Mouse (Mus musculus) liver, embryonic 13.5 days (tissue): Measurements from ENCODE around the gene Gas7. TPM values are rescaled to one million over a fixed set of nuclear protein-coding genes. Genes with fewer than 3 reads are reported as not detected.
A peak's percentile ranks its signal among the peaks of the same experiment; 100 is the strongest.

Experiments used
- ATAC-seq: fragments of 200-750 bp; cut with Nextera tagmentation; 2 replicates; pipeline ENCODE4 v1.8.0; 2017; ENCODE audit warnings: low read depth, mild to moderate bottlenecking, moderate number of reproducible peaks, moderate library complexity
- DNase-seq: peaks from one replicate; pipeline ENCODE4 v3.0.0; 2022
- H3K27ac ChIP-seq: fragments of 300-500 bp; sonication (generic); 2 replicates; pipeline ENCODE4 v1.5.1; 2015; ENCODE audit warnings: moderate library complexity, mild to moderate bottlenecking, inconsistent platforms
- H3K27me3 ChIP-seq: fragments of 300-500 bp; sonication (generic); 2 replicates; pipeline ENCODE4 v1.6.1; 2015; ENCODE audit warnings: mild to moderate bottlenecking, inconsistent platforms
- H3K36me3 ChIP-seq: fragments of 300-500 bp; sonication (generic); 2 replicates; pipeline ENCODE4 v1.6.1; 2015; ENCODE audit warnings: mild to moderate bottlenecking, inconsistent platforms
- H3K4me1 ChIP-seq: fragments of 300-500 bp; sonication (generic); replicated peaks from 2 replicates; pipeline ENCODE4 v1.6.1; 2015; ENCODE audit warnings: inconsistent platforms
- H3K4me2 ChIP-seq: fragments of 300-500 bp; sonication (generic); 2 replicates; pipeline ENCODE4 v1.6.1; 2015; ENCODE audit warnings: inconsistent platforms, mild to moderate bottlenecking, moderate library complexity
- H3K4me3 ChIP-seq: fragments of 300-500 bp; sonication (generic); replicated peaks from 2 replicates; pipeline ENCODE4 v1.5.1; 2015; ENCODE audit warnings: mild to moderate bottlenecking, inconsistent platforms
- H3K9ac ChIP-seq: fragments of 300-500 bp; sonication (generic); 2 replicates; pipeline ENCODE4 v1.6.1; 2015; ENCODE audit warnings: mild to moderate bottlenecking, inconsistent platforms
- H3K9me3 ChIP-seq: fragments of 300-500 bp; sonication (generic); replicated peaks from 2 replicates; pipeline ENCODE4 v1.6.1; 2016; ENCODE audit warnings: inconsistent platforms
- WGBS: fragments of 180-500 bp; shearing (Covaris S2); methylation state at CpG from one replicate; pipeline ENCODE4 v1.1.7; 2015; ENCODE audit not compliant: insufficient replicate concordance; 5-methylcytosine and 5-hydroxymethylcytosine counted together
- polyA plus RNA-seq: library from polyadenylated mRNA; unstranded; fragments of >200 nt; fragmentation: Nextera tagmentation; extraction: Ambion mirVana; gene quantifications from 2 replicates; pipeline ENCODE4 v1.2.1, GENCODE M21; 2015

The Gas7 gene
- polyA plus RNA-seq, 1 experiment from 2014 or later: 1.5 TPM

DNA sequence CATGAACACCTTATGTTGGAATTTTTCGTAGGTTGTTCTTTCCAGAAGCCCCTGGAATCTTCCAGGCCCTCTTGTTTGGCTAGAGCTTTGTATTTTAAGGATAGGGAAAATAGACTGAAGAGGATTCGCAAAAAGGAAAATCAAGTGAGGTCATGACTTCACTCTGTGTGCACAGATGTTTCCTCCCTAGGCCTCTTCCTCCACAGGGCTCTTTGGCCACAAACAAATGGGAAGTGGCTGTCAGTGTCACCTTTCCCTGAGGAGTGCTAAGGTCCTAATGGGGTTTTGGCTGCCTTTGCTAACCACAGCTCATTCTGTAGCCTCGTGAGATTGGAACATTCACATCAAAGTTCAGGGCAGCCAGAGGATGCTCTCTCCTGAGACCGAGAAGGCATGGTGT lies 122.8 kb downstream of the Gas7 start:
- H3K27me3 ChIP-seq: no peaks in the 10 kb centered on the region
- no peaks in the 10 kb centered on the region for H3K36me3 ChIP-seq
- no peak for DNase-seq

DNA sequence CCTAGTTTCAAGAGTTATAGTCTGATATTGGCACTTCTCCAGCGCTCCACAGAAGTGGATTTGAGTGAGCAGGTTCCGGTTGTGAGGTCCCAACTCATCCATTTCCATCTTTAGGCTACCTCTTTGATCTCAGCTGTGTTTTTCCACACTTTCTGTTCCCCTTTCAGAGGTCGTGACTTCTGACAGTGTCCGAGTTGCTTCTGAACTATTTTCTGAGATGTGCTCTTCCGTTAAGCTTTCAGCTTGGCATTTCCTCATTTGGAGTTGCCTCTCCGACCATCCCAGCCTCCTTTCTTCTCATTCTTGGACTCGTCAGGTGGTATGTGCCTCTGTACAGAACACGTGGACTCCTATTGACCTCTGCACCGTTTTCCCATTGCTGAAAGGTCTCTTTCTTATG lies 123.9 kb downstream of the Gas7 start:
- Histone ChIP-seq H3K27me3 (no peaks in the 10 kb centered on the region), H3K9me3 (no peaks in the 10 kb centered on the region), H3K9ac (no peak overlapping the region), H3K4me1 (0 out of 2 replicates have a peak, but pooled peaks cover 8% of the 10 kb centered on the region), H3K4me3 (no peak overlapping the region), H3K36me3 (no peaks in the 10 kb centered on the region), H3K4me2 (no peak overlapping the region), H3K27ac (no peak overlapping the region)
- WGBS: 33% methylated on average over 9 of the region's 9 CpGs
- DNase-seq (no peak), ATAC-seq (no peak)

More for the DNA sequence above, 122.8 kb downstream of the Gas7 start:
- Histone ChIP-seq H3K4me1 (0 out of 2 replicates have a peak, but pooled peaks cover 8% of the 10 kb centered on the region), H3K9me3 (no peaks in the 10 kb centered on the region), H3K27ac (no peak overlapping the region), H3K4me2 (no peak overlapping the region), H3K9ac (no peak overlapping the region), H3K4me3 (no peak overlapping the region)
- ATAC-seq: no peak
- WGBS: 12% methylated on average over 4 of the region's 4 CpGs

DNA sequence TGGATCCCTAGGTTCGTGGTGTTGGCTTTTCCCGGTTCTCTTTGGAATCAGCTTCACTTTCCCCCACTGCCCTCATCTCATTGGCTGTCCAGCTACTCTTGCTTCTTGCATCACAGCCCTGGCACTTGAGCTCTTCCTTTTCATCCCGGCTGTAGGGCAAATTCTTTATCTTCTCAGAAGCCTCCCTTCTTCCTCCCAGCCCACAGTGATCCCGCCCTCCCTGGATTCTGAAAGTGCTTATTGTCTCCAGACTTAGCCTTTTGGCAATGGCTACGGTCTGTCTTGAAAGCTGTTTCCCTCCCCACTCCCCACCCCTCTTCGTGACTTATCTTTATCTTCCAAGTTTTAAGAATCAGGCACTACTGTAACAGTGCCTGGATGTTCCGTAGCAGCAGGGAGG lies 126.3 kb downstream of the Gas7 start:
- no peak for ATAC-seq
- WGBS: 54% methylated on average over 7 of the region's 7 CpGs
- H3K4me3 ChIP-seq: no peak overlapping the region

GRCm38 (mm10) chr11:67582570-67582969 lies 127.3 kb downstream of the Gas7 start:
- H3K4me3 ChIP-seq: no peak overlapping the region
- H3K27me3 ChIP-seq: no peaks in the 10 kb centered on the region
- H3K9ac ChIP-seq: no peak overlapping the region
- 0 out of 2 replicates have a peak, but pooled peaks cover 4% of the 10 kb centered on the region for H3K4me1 ChIP-seq
- no peak overlapping the region for H3K27ac ChIP-seq
- H3K4me2 ChIP-seq: no peak overlapping the region
- H3K9me3 ChIP-seq: no peaks in the 10 kb centered on the region
- ATAC-seq (no peak), DNase-seq (no peak)
- no peaks in the 10 kb centered on the region for H3K36me3 ChIP-seq
- 72% methylated on average over 4 of the region's 4 CpGs for WGBS

More for the DNA sequence above, 126.3 kb downstream of the Gas7 start:
- H3K9ac ChIP-seq: no peak overlapping the region
- H3K4me2 ChIP-seq: no peak overlapping the region
- H3K27ac ChIP-seq: no peak overlapping the region
- no peaks in the 10 kb centered on the region for H3K36me3 ChIP-seq
- H3K9me3 ChIP-seq: no peaks in the 10 kb centered on the region
- H3K27me3 ChIP-seq: no peaks in the 10 kb centered on the region
- 0 out of 2 replicates have a peak, but pooled peaks cover 4% of the 10 kb centered on the region for H3K4me1 ChIP-seq
- DNase-seq: no peak

- no peak overlapping the region for H3K4me2 ChIP-seq
- no peak overlapping the region for H3K4me3 ChIP-seq
- H3K36me3 ChIP-seq: no peaks in the 10 kb centered on the region
- ATAC-seq (no peak), DNase-seq (no peak)
- H3K9me3 ChIP-seq: no peaks in the 10 kb centered on the region
- H3K27me3 ChIP-seq: no peaks in the 10 kb centered on the region
- WGBS: 66% methylated on average over 6 of the region's 6 CpGs
- no peak overlapping the region for H3K27ac ChIP-seq
- H3K9ac ChIP-seq: no peak overlapping the region
- H3K4me1 ChIP-seq: 0 out of 2 replicates have a peak, but pooled peaks cover 2% of the 10 kb centered on the region
Measured at GRCm38 (mm10) chr11:67585016-67585415, 129.8 kb downstream of the Gas7 start.

DNA sequence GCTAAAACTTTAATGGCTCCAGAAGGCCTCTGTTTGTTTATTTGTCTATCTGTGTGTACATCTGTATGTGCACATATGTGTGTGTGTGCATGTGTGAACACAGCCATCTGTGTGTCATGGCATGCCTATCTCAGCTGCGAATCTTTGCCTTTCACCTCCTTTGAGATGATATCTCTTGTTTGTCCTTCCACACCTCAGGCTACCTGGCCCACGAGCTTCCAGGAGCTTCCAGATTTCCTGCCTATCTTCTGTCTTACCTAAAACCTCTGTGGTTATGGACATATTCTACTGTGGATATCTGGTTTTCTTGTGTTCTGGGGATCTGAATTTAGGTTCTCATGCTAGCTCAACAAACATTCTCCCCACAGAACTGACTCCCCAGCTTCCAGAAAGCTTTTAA lies 130.4 kb downstream of the Gas7 start:
- H3K9ac ChIP-seq: no peak overlapping the region
- ATAC-seq: no peak
- H3K27ac ChIP-seq: no peak overlapping the region
- H3K4me1 ChIP-seq: 0 out of 2 replicates have a peak, but pooled peaks cover 2% of the 10 kb centered on the region
- no peak for DNase-seq
- no peaks in the 10 kb centered on the region for H3K27me3 ChIP-seq
- H3K9me3 ChIP-seq: no peaks in the 10 kb centered on the region
- H3K4me3 ChIP-seq: no peak overlapping the region
- H3K4me2 ChIP-seq: no peak overlapping the region
- H3K36me3 ChIP-seq: no peaks in the 10 kb centered on the region
- 51% methylated on average over 2 of the region's 2 CpGs for WGBS

DNA sequence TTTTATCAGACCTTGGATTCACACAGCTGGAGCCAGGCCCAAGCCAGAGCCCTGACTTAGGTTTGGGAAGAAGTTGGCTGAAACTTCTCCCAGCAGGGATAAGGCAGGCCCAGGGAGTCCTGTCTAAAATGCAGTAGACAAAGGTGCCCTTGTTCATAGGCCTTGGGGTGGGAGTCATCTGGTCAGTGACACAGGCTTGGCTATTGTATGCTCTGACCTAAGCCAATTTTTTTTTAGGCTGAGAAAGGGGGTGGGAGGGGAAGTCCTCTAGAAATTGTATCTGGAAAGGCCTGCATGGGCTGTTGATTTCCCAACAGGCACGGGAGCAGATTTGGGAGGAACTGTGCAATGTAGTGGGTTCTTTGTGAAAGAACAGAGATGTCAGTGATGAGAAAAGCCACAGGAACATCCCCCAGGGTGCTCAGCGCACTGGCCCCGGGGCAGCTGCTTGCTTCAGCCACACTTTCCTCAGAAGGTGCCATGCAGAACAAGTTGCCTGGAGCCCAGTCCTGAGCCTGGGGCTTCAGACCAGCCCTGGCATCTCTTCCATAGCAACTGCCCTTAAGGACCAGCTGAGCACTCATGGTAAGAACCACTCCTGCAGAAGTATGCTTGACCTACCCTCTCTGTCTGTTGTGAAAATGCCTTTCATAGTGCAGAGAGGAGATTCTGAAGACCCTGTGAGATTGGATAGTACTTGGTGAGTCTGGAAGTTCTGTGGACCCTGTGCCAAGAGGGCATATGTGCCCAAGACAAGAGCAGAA lies 131.2 kb downstream of the Gas7 start:
- H3K4me3 ChIP-seq: no peak overlapping the region
- H3K9me3 ChIP-seq: no peaks in the 10 kb centered on the region
- no peak for DNase-seq
- no peak overlapping the region for H3K27ac ChIP-seq
- H3K4me1 ChIP-seq: 0 out of 2 replicates have a peak, but pooled peaks cover 2% of the 10 kb centered on the region
- ATAC-seq: no peak
- no peak overlapping the region for H3K4me2 ChIP-seq
- no peaks in the 10 kb centered on the region for H3K36me3 ChIP-seq
- H3K9ac ChIP-seq: no peak overlapping the region
- 43% methylated on average over 3 of the region's 3 CpGs for WGBS
- H3K27me3 ChIP-seq: no peaks in the 10 kb centered on the region

DNA sequence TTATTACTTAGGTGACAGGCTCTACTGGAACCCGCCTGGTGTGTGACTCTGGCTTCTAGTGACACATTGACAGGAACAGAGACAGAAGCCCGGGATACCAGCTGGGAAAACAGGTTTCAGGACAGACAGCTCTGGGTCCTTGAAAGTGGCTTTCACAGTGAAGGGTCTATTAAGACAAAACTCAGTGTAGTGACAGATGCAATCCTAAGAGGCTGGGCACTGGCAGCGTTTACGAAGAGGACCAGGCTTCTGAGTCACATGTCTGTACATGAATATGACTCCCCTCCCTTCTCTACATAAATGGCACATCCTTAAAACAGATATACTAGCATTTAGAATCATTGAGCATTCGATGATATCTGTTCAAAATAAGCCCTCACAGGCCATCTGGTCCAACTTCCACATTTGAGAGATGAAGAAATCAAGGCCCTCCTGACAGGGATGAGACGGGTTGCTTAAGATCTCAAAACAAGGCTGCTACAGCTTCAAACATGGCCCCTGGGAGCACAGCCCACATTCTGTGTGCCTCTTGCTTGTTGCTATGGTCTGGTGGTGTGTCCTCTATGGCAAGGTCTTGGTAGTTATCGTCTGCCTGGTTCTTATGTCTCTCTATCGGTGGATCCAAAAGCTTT lies 133.1 kb downstream of the Gas7 start:
- Histone ChIP-seq H3K27me3 (no peaks in the 10 kb centered on the region), H3K9ac (no peak overlapping the region), H3K4me2 (peak overlapping the region; percentile 15; the same call in 1 of the 2 replicates), H3K4me3 (no peak overlapping the region), H3K9me3 (no peaks in the 10 kb centered on the region), H3K36me3 (no peaks in the 10 kb centered on the region), H3K27ac (no peak overlapping the region), H3K4me1 (0 out of 2 replicates have a peak, but pooled peaks cover 2% of the 10 kb centered on the region)
- DNase-seq: no peak
- no peak for ATAC-seq
- WGBS: 44% methylated on average over 8 of the region's 8 CpGs

DNA sequence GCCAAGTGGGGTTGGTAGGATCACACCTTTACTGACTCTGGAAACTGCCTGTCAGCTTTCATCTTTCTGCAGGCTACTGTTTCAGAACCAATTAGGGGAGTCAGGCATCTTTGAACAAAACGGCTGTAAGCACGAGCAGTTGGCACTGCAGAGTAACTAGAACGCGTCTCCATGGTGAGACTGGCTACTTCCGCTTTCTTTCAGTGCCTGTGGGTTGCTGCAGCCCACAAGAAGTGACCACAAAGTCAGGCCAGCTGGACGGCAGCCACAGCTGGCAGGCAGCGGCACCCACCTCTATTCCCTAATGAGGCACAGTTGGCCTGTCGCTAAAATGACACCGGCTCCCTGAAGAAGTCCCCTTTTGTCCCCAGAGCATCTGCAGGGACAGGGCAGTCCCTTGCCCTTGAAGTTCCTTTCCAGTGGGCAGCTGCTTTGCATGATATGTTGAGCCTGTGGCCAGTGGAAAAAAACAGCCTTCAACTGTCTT lies 133.6 kb downstream of the Gas7 start:
- Histone ChIP-seq H3K9ac (no peak overlapping the region), H3K4me1 (0 out of 2 replicates have a peak, but pooled peaks cover 2% of the 10 kb centered on the region), H3K27ac (no peak overlapping the region), H3K27me3 (no peaks in the 10 kb centered on the region), H3K4me2 (peak overlapping the region; percentile 15; the same call in 1 of the 2 replicates), H3K9me3 (no peaks in the 10 kb centered on the region), H3K36me3 (no peaks in the 10 kb centered on the region), H3K4me3 (no peak overlapping the region)
- WGBS: 17% methylated on average over 9 of the region's 9 CpGs
- no peak for DNase-seq
- no peak for ATAC-seq

DNA sequence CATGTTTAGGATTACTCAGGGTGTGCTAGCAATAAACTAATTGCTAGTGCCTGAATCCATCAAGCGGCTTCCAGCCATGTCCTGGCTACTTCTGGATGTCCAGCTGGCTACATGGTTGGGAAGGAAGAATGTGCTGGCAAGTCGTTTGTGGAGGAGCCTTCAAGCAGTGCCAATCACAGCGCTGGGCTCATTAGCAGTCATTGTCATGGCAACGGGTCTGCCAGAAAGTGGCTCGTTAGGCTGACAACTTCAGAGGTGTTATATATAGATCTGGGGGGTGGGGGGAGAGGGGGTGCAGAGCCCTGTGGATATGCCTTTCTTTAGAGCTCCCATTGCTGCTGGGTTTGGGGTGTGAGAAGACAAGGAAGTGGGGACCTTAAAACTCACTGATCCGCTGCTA lies 141.0 kb downstream of the Gas7 start:
- Histone ChIP-seq H3K4me2 (no peak overlapping the region), H3K9ac (no peak overlapping the region), H3K27ac (no peak overlapping the region), H3K4me3 (no peak overlapping the region), H3K4me1 (no peaks in the 10 kb centered on the region), H3K9me3 (no peaks in the 10 kb centered on the region), H3K27me3 (no peaks in the 10 kb centered on the region), H3K36me3 (no peaks in the 10 kb centered on the region)
- no peak for DNase-seq
- no peak for ATAC-seq
- WGBS: 58% methylated on average over 6 of the region's 6 CpGs

- H3K4me1 ChIP-seq: 0 out of 2 replicates have a peak, but pooled peaks cover 1% of the 10 kb centered on the region
- WGBS: 71% methylated on average over 6 of the region's 6 CpGs
- H3K27ac ChIP-seq: no peak overlapping the region
- no peak overlapping the region for H3K4me2 ChIP-seq
- H3K4me3 ChIP-seq: no peak overlapping the region
- no peak for ATAC-seq
- no peaks in the 10 kb centered on the region for H3K27me3 ChIP-seq
- no peaks in the 10 kb centered on the region for H3K9me3 ChIP-seq
- no peaks in the 10 kb centered on the region for H3K36me3 ChIP-seq
- no peak for DNase-seq
- no peak overlapping the region for H3K9ac ChIP-seq
Measured at GRCm38 (mm10) chr11:67596856-67597255, 141.6 kb downstream of the Gas7 start.
